Mouse (Mus musculus): ENCODE measurements around the gene Tmem222.

Tmem222 gene

GRCm38 (mm10) chr4:133217641-133218040, 60.0 kb downstream of the Tmem222 start:
- in situ Hi-C loops (cut with MboI, MseI) = no loop called here

Data from regulatory T cell (primary cell).